Mouse (Mus musculus) megakaryocyte progenitor cell, adult 5-6 weeks (primary cell): ENCODE measurements around the gene Adprhl1. TPM values are rescaled to one million over a fixed set of nuclear protein-coding genes. Genes with fewer than 3 reads are reported as not detected.

Source experiments
- ATAC-seq: replicated peaks from 2 replicates; pipeline ENCODE4 v1.8.0; 2016; ENCODE audit warnings: mild to moderate bottlenecking, moderate TSS enrichment, inconsistent platforms; ENCODE audit not compliant: poor library complexity
- total RNA-seq, 2 experiments: library from RNA; stranded (forward) in 1 of 2; stranded (reverse) in 1 of 2; fragments of 157-497, 149-512 nt in 1 of 2; fragments of 200-1000 nt in 1 of 2; gene quantifications; 2 replicates each; pipeline versions ENCODE4 v1.2.3 to v1.2.4; 2015 to 2017

Adprhl1 gene
- not detected in 2 replicates for total RNA-seq (2015)
- not detected in 2 replicates for total RNA-seq (2017)

GRCm38 (mm10) chr8:13254019-13254418 lies at the start of gene Adprhl1:
Gene Adprhl1 (minus strand): TSS chr8:13254162.
- peak; percentile 98 for ATAC-seq

GRCm38 (mm10) chr8:13301036-13301435 lies 47.1 kb upstream of the Adprhl1 start:
- no peak for ATAC-seq

- no peak for ATAC-seq
These were observed 45.6 kb upstream of the Adprhl1 start for GRCm38 (mm10) chr8:13299571-13299970.

- no peak for ATAC-seq
These were observed 39.9 kb upstream of the Adprhl1 start for GRCm38 (mm10) chr8:13293677-13294470.

- peak; percentile 68 for ATAC-seq
These were observed 38.4 kb upstream of the Adprhl1 start for GRCm38 (mm10) chr8:13292364-13292763.

GRCm38 (mm10) chr8:13288646-13289045 lies 34.7 kb upstream of the Adprhl1 start:
- no peak for ATAC-seq

- peak; percentile 72 for ATAC-seq
These were observed 34.0 kb upstream of the Adprhl1 start, which contains the start of the genes Dcun1d2 and Tmco3 for GRCm38 (mm10) chr8:13287692-13288623. Gene Dcun1d2 (minus strand): TSS chr8:13288131. Gene Tmco3 (plus strand): TSS chr8:13288190.

- peak; percentile 84 for ATAC-seq
These were observed 33.3 kb upstream of the Adprhl1 start for GRCm38 (mm10) chr8:13287304-13287691.

- ATAC-seq: no peak
These were observed 29.2 kb upstream of the Adprhl1 start for GRCm38 (mm10) chr8:13283200-13283599.

GRCm38 (mm10) chr8:13276941-13277447 lies 23.0 kb upstream of the Adprhl1 start:
- no peak for ATAC-seq

GRCm38 (mm10) chr8:13272834-13273233 lies 18.9 kb upstream of the Adprhl1 start:
- no peak for ATAC-seq

- no peak for ATAC-seq
These were observed 13.6 kb upstream of the Adprhl1 start for GRCm38 (mm10) chr8:13267566-13267965.

- no peak for ATAC-seq
These were observed 9.4 kb upstream of the Adprhl1 start for GRCm38 (mm10) chr8:13263376-13263775.

GRCm38 (mm10) chr8:13253413-13253812 lies 549 bp downstream of the Adprhl1 start:
- no peak for ATAC-seq

- ATAC-seq: no peak
These were observed 1.1 kb downstream of the Adprhl1 start for GRCm38 (mm10) chr8:13252837-13253236.

- ATAC-seq: no peak
These were observed 9.6 kb downstream of the Adprhl1 start for GRCm38 (mm10) chr8:13244343-13244880.

GRCm38 (mm10) chr8:13242985-13243870 lies 10.7 kb downstream of the Adprhl1 start:
- no peak for ATAC-seq

- no peak for ATAC-seq
These were observed 13.3 kb downstream of the Adprhl1 start for GRCm38 (mm10) chr8:13240691-13241090.

GRCm38 (mm10) chr8:13240055-13240454 lies 13.9 kb downstream of the Adprhl1 start:
- no peak for ATAC-seq

- ATAC-seq: no peak
These were observed 19.2 kb downstream of the Adprhl1 start for GRCm38 (mm10) chr8:13234803-13235202.
